Mouse (Mus musculus) C2C12 (cell line): ENCODE measurements at regions not wholly inside any gene's neighbourhood (a gene's known extent, or its start where the extent isn't known, plus 50 kb on each side); places are given as distances from the start of the nearest gene placed in this dataset.

Experiments used
- CEBPB ChIP-seq: IDR thresholded peaks from one replicate; pipeline ENCODE4 v1.6.1; 2011; ENCODE audit warnings: low read depth, mild to moderate bottlenecking, control low read depth, moderate library complexity
- CTCF ChIP-seq: IDR thresholded peaks from one replicate; pipeline ENCODE4 v1.5.1; 2011; ENCODE audit not compliant: control insufficient read depth, insufficient read depth, insufficient read length
- FOSL1 ChIP-seq: IDR thresholded peaks from one replicate; pipeline ENCODE4 v1.8.0; 2011; ENCODE audit warnings: mild to moderate bottlenecking, low read length; ENCODE audit not compliant: poor library complexity, insufficient read depth, severe bottlenecking
- MAX ChIP-seq: IDR thresholded peaks from one replicate; pipeline ENCODE4 v1.6.1; 2011; ENCODE audit warnings: mild to moderate bottlenecking, control low read depth
- MYOG ChIP-seq: IDR thresholded peaks from one replicate; pipeline ENCODE4 v1.6.1; 2011; ENCODE audit not compliant: control insufficient read depth, insufficient read length; ENCODE audit errors: extremely low read depth
- USF1 ChIP-seq: IDR thresholded peaks from one replicate; pipeline ENCODE4 v1.6.1; 2011; ENCODE audit warnings: low read depth, mild to moderate bottlenecking, control low read depth, moderate library complexity

GRCm38 (mm10) chr6:100402716-100403115 lies 115.4 kb upstream of the Rybp start:
- TF ChIP-seq MYOG = no peak
- TF ChIP-seq CTCF = no peak
- TF ChIP-seq MAX = no peak
- no peak for TF ChIP-seq CEBPB
- no peak for TF ChIP-seq FOSL1
- TF ChIP-seq USF1 = no peak
